ENCODE assay signal across 30 mouse cellular contexts in genomic region chr7:4237454-4237853, GRCm38 (mm10). TPM values are rescaled to one million over a fixed set of nuclear protein-coding genes. Genes with fewer than 3 reads are reported as not detected.
A peak's percentile ranks its signal among the peaks of the same experiment; 100 is the strongest.
DNase-seq lines count a peak whose midpoint lies in the region; ATAC-seq and TF ChIP-seq lines count a peak whose summit lies in the region.
"Had no signal": no experiment of that assay in that cellular context is flagged by ENCODE, and none has a peak within 500 bp of the region (broad histone marks: within the 10 kb centered on the region; RNA-seq: fewer than 3 reads in every experiment).

Gene Lilra5, plus strand, starts transcription at chr7:4237754.

- TF ChIP-seq EP300 in lung, postnatal 0 days (IDR thresholded peaks at IDR 0.05) = no peak

- no peak for TF ChIP-seq POLR2A in lung, adult 2 months (IDR thresholded peaks at IDR 0.05; ENCODE audit: borderline replicate concordance, extremely low read depth, low read depth, low read length)

- H3K27ac ChIP-seq in lung, postnatal 0 days (ENCODE audit: low read length) = no peak within 1 kb of the TSS
- peak within 1 kb of the TSS; percentile 69 for H3K27ac ChIP-seq in brown adipose tissue, adult 24 weeks (replicated peaks; ENCODE audit: low read depth, low read length)
- H3K27ac ChIP-seq: forebrain, embryonic 13.5 days; kidney, postnatal 0 days; limb, embryonic 15.5 days; lung, embryonic 15.5 days; neural tube, embryonic 15.5 days; stomach, embryonic 15.5 days had no signal

- no peaks in the 10 kb centered on the region for H3K4me1 ChIP-seq in lung, adult 2 months (ENCODE audit: control insufficient read depth, insufficient read depth, low read length)
- no peaks in the 10 kb centered on the region for H3K4me1 ChIP-seq in lung, postnatal 0 days (ENCODE audit: insufficient read depth, low read depth, low read length)
- H3K4me1 ChIP-seq in brown adipose tissue, adult 24 weeks (ENCODE audit: control insufficient read depth, insufficient read depth, insufficient read length, low read length) = no peaks in the 10 kb centered on the region; the same call in 1 of the 2 replicates
- H3K4me1 ChIP-seq: forebrain, embryonic 13.5 days; limb, embryonic 15.5 days; lung, embryonic 15.5 days; neural tube, embryonic 15.5 days; stomach, embryonic 15.5 days had no signal

- no peak within 1 kb of the TSS for H3K4me2 ChIP-seq in lung, postnatal 0 days (replicated peaks; ENCODE audit: low read depth, low read length)
- H3K4me2 ChIP-seq: forebrain, embryonic 13.5 days; limb, embryonic 15.5 days; lung, embryonic 15.5 days; neural tube, embryonic 15.5 days; stomach, embryonic 15.5 days had no signal

- H3K9ac ChIP-seq in lung, postnatal 0 days (replicated peaks; ENCODE audit: low read depth) = no peak within 1 kb of the TSS
- H3K9ac ChIP-seq: forebrain, embryonic 13.5 days; limb, embryonic 15.5 days; lung, embryonic 15.5 days; neural tube, embryonic 15.5 days; stomach, embryonic 15.5 days had no signal

- H3K36me3 ChIP-seq in lung, postnatal 0 days (ENCODE audit: insufficient read depth, low read length) = no peaks in the 10 kb centered on the region
- H3K36me3 ChIP-seq: limb, embryonic 15.5 days; lung, embryonic 15.5 days; neural tube, embryonic 15.5 days; stomach, embryonic 15.5 days had no signal

- no peak for TF ChIP-seq CTCF in lung, adult 2 months (IDR thresholded peaks at IDR 0.05; ENCODE audit: insufficient read depth, low read length)
- TF ChIP-seq CTCF in lung, postnatal 0 days (IDR thresholded peaks at IDR 0.05) = no peak

- ATAC-seq in lung, postnatal 0 days = no peak
- ATAC-seq: CD4-positive, CD25-positive, alpha-beta regulatory T cell, adult 4 months; forebrain, embryonic 13.5 days; hindbrain, embryonic 16.5 days had no signal

- peak within 1 kb of the TSS; percentile 23 for H3K4me3 ChIP-seq in lung, adult 2 months (replicated peaks; ENCODE audit: extremely low read depth, low read depth, low read length)
- no peak within 1 kb of the TSS for H3K4me3 ChIP-seq in lung, postnatal 0 days (ENCODE audit: low read depth, low read length)
- H3K4me3 ChIP-seq in brown adipose tissue, adult 24 weeks (ENCODE audit: insufficient read depth, low read depth, low read length) = no peak within 1 kb of the TSS; the same call in 1 of the 2 replicates
- H3K4me3 ChIP-seq: forebrain, embryonic 13.5 days; limb, embryonic 15.5 days; lung, embryonic 15.5 days; neural tube, embryonic 15.5 days; stomach, embryonic 15.5 days had no signal

- H3K27me3 ChIP-seq in lung, postnatal 0 days (replicated peaks; ENCODE audit: insufficient read depth, low read length) = no peaks in the 10 kb centered on the region
- H3K27me3 ChIP-seq: forebrain, embryonic 13.5 days; limb, embryonic 15.5 days; lung, embryonic 15.5 days; neural tube, embryonic 15.5 days; stomach, embryonic 15.5 days had no signal

- 64% methylated on average over 7 of the region's 7 CpGs for WGBS in lung, adult 2 months
- WGBS in lung, postnatal 0 days = 57% methylated on average over 7 of the region's 7 CpGs

- DNase-seq in heart, adult 8-10 months (ENCODE audit: low spot score) = peak; percentile 3
- DNase-seq in heart, postnatal 14 days = no peak
- no peak for DNase-seq in lung, adult 2 months
- no peak for DNase-seq in lung, postnatal 0 days (ENCODE audit: low spot score)
- DNase-seq in cerebellum, postnatal 4 days (ENCODE audit: low spot score in 2 of 2) = no peak
- no peak for DNase-seq in Muller cell, postnatal 12 days (ENCODE audit: inconsistent ontology term)
- DNase-seq: adrenal gland, postnatal 36 days; cerebellum, adult 8-10 months; cerebellum, postnatal 25 days; gastrocnemius, postnatal 14 days; kidney, adult 18-20 months; layer of hippocampus, postnatal 36 days; left cerebral cortex, postnatal 4 days; midbrain, embryonic 14.5 days; retina, postnatal 1 day; right cerebral cortex, postnatal 14 days; thymus, adult 18-20 months; thymus, postnatal 25 days had no signal

- intact Hi-C loops in heart, postnatal 14 days (cut with DNase I) = no loop called here

- no peaks in the 10 kb centered on the region for H3K9me3 ChIP-seq in lung, postnatal 0 days (ENCODE audit: low read length)
- H3K9me3 ChIP-seq: forebrain, embryonic 13.5 days; limb, embryonic 15.5 days; lung, embryonic 15.5 days; neural tube, embryonic 15.5 days; stomach, embryonic 15.5 days had no signal

RNA-seq across cellular contexts. Expression of gene Lilra5, which starts in this region (rescaled TPM):
- total RNA-seq in heart, adult 8-10 months (2022) = 1 to 10 TPM in 2 of 4 experiments, under 1 TPM in 2; 0.82 to 1.4 (median 1.1) TPM
- total RNA-seq in heart, postnatal 14 days (2021) = under 1 TPM; 0.66 to 0.98 TPM
- polyA plus RNA-seq in lung, adult 2 months (2012; rRNA removed) = 3.1 and 3.3 TPM in 2 replicates
- polyA plus RNA-seq in lung, postnatal 0 days (2015; fragmentation: Nextera tagmentation; extraction: Ambion mirVana) = 1.1 and 1.5 TPM in 2 replicates
- 0.88 and 1.1 TPM in 2 replicates for polyA plus RNA-seq in brown adipose tissue, adult 24 weeks (2012; ENCODE audit: insufficient read depth, insufficient read length, missing spikeins)
- total RNA-seq: granulocyte monocyte progenitor cell, adult 5-6 weeks; layer of hippocampus, postnatal 36 days; left cerebral cortex, postnatal 4 days had no signal
- polyA plus RNA-seq: CD4-positive, CD25-positive, alpha-beta regulatory T cell, adult 4 months; embryonic facial prominence, embryonic 11.5 days; forebrain, embryonic 13.5 days; hindbrain, embryonic 11.5 days; neural tube, embryonic 15.5 days had no signal
